Mouse (Mus musculus) thymus, postnatal 4 days (tissue): ENCODE data around the gene Tmeff2.

Experiments used
- DNase-seq: peaks from one replicate; pipeline ENCODE4 v3.0.0; 2021

Tmeff2 gene

GRCm38 (mm10) chr1:51114721-51115120 lies 214.3 kb downstream of the Tmeff2 start:
- DNase-seq, result no peak

GRCm38 (mm10) chr1:51115761-51116160 lies 215.3 kb downstream of the Tmeff2 start:
- DNase-seq, result no peak

- DNase-seq, result no peak
Observed at GRCm38 (mm10) chr1:51117830-51118229, 217.4 kb downstream of the Tmeff2 start.

- no peak for DNase-seq
Observed at GRCm38 (mm10) chr1:51125671-51126424, 225.4 kb downstream of the Tmeff2 start.

GRCm38 (mm10) chr1:51126425-51126765 lies 225.9 kb downstream of the Tmeff2 start:
- DNase-seq, result no peak

DNA sequence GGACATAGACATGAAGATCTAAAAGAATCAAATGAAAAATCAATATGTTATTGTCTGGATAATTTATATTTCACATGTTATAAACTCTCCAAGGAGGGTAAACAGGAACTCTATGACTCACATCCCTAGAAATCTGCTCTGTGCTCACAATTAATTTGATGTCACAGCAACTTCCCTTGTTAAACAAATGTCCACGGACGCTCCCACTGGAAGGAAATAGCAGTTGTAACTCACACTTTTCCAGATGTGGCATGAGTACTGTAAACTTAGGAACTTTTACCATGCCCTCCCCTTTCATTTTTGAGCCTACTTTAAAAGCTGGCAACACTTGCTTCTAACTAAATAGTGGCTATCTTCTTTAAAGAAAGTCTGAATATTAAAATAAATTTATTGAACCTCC lies 236.3 kb downstream of the Tmeff2 start:
- no peak for DNase-seq

DNA sequence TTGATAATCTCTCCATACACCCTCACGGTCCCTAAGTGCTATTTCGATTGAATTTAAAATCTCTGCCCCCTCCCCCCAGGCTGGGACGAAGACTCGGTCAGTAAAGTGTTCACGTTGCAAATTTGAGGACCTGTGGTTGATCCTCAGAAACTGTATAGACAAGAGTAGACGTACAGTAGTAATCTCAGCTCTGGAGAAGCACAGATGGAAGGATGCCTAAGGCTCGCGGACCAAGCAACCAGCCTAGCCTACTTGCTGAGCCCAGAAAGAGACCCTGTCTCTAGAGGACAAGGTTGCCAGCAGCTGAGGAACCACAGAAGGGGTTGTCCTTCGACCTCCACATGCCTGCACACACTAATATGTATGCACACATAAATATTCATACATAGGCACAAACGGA lies 239.2 kb downstream of the Tmeff2 start:
- DNase-seq, result no peak

GRCm38 (mm10) chr1:51141381-51141780 lies 240.9 kb downstream of the Tmeff2 start:
- DNase-seq, result no peak

DNA sequence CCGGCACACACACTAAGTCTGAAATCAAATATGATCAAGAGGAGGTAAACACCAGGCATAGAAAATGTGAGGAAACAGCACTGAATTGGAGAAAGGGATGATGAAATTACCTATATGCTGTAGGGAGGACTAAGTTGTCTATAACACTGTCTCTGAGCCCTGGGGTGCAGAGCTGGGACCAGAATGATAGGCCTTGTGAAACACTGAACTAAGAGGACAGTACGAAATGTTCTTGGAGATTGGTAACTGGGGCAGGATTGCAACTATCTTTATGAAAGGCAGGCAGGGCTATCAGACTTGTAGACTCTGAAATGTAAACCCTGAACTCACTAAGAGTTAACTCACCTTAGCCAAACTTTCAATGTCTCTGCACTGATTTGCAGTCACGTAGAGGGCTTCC lies 242.3 kb downstream of the Tmeff2 start:
- DNase-seq, result no peak

DNA sequence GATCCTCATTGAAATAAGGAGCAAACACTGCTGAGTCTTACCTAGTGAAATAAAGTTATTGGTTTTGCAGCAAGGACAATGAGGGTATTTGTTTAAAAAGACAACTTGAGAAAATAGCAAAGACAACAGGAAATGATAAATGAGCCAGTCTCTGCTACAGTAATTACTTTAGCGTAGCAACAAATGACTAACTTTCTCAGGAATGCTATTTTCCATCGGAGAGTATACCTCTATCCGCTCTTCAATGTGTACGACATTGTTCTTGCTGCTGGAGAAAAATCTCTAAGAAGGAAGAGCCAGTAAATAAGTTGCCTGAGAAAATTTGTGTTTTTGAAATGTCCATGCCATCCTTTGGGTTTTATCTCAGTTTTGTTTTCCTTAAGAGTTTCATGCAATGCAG lies 245.2 kb downstream of the Tmeff2 start:
- no peak for DNase-seq

DNA sequence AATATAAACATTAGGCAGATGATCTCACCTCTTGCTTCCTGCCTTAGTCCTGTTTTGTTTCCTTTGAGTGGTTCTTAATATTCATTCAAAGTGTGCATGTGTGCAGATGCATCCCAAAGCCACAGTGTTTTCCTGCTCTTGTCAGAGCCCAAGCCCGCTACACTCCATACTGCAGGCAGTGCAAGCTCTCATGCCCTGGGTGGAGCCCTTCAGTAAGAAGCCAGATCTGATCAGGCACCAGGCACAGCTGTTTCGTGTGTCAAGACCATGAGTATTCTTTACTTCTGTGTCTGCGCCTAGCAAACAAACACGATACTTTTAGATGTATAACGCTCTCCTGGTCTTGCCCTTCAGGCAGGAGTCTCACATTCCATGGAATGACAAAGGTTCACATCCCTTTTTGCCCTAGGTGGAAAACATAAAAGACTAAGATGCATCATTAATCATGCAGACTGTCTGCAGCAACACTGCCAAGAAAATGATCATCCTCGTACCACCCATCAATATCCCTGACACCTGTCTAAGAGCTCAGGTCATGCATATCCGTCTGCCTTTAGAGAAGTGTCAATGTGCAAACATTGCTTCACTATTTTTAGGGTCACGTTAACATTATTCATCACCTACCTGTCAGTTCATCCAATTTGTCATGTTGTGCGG lies 248.2 kb downstream of the Tmeff2 start:
- no peak for DNase-seq

GRCm38 (mm10) chr1:51149488-51149887 lies 249.0 kb downstream of the Tmeff2 start:
- DNase-seq, result no peak

DNA sequence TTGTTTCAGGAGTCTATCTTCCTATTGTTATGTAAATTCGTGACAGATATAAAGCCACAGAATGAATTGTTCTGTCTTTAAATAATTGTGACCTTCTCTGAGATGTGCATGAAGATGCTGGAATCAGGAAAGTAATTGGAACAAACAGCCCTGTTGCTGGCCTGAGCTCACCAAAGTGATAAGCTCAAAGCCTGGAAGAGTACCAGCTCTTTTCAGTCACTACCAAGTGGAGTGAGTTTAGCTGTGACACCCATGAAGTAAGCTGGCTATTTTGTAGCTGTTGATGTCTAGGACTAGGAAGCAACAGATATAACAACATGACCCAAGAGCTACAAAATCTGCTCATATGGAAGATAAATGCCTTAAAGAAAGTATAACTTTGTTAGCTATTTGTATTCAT lies 249.4 kb downstream of the Tmeff2 start:
- DNase-seq, result no peak

- no peak for DNase-seq
Observed at GRCm38 (mm10) chr1:51152017-51152416, 251.6 kb downstream of the Tmeff2 start.

- DNase-seq, result no peak
Observed at GRCm38 (mm10) chr1:51152856-51153255, 252.4 kb downstream of the Tmeff2 start.

DNA sequence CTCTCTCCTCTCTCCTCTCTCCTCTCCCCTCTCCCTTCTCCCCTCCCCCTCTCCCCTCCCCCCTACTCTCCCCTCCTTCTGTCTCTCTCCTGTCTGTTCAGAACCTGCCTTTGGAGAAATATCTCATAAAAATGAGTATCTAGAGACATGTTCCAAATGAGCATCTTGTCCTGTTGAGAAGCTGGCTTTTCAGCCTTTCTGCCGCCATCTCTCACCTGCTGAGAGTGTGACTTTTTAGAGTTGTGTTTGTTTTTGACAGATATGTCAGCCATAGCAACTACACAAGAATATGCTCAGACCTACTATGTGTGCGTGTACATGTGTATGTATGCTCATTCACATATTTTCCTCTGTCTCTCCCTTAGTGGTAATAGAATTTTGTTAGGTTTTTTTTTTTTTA lies 283.8 kb downstream of the Tmeff2 start:
- no peak for DNase-seq

- DNase-seq, result no peak
Observed at GRCm38 (mm10) chr1:51189008-51189407, 288.6 kb downstream of the Tmeff2 start.

- no peak for DNase-seq
Observed at GRCm38 (mm10) chr1:51191253-51191652, 290.8 kb downstream of the Tmeff2 start.

DNA sequence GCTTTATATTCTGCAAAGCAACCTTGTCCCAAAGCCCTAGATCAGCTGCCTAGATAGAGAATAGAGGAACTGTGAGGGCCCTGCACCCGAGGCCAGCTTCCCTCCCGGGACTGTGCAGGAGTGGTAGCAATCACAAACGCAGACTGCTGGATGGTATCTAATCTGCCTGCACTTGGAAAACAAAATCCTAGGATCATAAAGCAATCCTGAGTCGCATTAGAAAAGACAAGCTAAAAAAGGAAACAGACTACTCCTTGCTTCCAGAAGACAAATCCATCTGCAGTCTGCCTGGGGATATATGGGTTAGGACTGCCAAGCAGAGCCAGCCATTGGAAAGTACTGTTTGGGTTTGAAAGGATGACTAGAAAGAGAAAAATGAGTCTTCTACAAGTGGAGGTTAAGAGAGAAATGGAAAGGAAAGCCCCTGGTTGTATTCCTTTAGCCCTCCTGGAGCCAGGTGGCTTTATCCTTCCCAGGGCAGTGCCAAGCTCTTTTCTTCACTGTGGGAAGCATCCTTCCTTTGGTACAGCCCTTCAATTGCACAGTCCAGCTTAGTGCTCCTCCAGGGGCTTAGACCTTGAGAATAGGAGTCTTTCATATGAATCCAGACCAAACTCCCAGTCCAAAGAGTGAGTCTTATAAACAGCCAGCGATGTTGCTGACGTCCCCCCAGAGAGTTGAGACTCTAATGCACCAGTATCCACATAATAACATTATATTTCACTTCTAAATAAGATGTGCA lies 291.6 kb downstream of the Tmeff2 start:
- DNase-seq, result no peak

- DNase-seq, result no peak
Observed at GRCm38 (mm10) chr1:51199088-51199830, 298.8 kb downstream of the Tmeff2 start.

DNA sequence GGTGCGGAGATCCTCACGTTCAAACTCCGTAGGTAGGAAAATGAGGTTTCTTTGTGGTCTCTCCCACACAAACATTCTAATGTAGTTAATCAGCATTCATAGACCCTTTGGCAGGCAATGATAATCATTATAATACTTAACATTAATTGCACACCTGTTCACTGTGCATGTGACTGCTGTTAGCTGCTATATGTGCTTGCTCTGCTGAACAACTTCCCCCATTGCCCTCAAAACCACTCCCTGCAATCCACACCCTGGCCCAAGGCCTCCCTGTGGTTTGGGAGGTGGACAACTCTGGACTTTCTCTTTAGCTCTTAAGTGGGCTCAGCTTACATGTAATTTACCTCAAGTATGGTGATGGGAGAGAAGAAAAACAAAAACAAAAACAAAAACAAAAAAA lies 299.5 kb downstream of the Tmeff2 start:
- no peak for DNase-seq

- DNase-seq, result no peak
Observed at GRCm38 (mm10) chr1:51215631-51216030, 315.2 kb downstream of the Tmeff2 start.

DNA sequence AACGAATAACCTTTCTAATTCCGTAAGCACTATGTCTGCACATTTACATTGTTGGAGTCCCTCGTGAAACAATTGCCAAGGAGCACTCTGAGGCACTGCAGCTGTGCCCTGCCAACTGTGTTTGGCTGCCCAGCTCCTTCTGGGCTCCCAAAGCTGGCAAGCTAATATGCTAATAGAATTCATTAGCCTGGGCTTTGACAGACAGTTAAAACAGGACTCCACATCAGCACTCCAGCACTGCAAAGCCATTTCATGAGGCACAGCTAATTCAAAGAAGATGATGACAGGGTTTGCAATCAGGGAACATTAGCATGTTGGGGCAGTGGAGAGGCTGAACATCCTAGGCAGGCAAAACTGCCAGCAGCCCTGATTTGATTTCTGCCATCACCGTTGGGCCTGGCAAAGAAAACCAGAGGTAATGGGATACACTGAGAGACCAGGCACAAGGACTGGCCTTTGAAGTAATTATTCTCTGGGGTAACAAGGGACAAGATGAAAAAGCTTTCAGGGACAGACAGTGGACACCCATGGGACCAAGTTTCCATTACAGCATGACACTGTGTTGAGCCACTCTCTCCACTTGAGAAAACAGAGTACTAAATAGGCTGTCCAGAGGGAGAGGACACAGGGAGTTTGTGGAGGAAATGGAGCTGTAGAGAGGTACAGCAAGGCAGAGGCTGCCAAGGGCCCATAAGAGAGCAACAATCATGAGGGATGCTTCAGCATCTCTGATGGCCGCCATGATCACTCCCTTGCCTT lies 316.0 kb downstream of the Tmeff2 start:
- no peak for DNase-seq
